Mouse (Mus musculus) kidney, postnatal 36 days (tissue): ENCODE data around the gene Abcf2.
"Not testable (repeated sequence)": the region's sequence is repeated elsewhere in the genome, so short reads cannot be mapped to it uniquely, and the experiment has no call there.

Source experiments
- DNase-seq, 2 experiments: peaks; one replicate each; pipeline ENCODE4 v3.0.0; 2021 to 2022; ENCODE audit warnings: mixed read lengths in 2 of 2

Abcf2 gene

GRCm38 (mm10) chr5:24586106-24586505 is 8.8 kb upstream of the Abcf2 start:
- no peak for DNase-seq

- DNase-seq = no peak
Measured at GRCm38 (mm10) chr5:24578109-24578963, 1.1 kb upstream of the Abcf2 start.

- DNase-seq = peak in 1 of 2 experiments; percentile 42
Measured at GRCm38 (mm10) chr5:24576801-24577182, 475 bp downstream of the Abcf2 start.

- no peak for DNase-seq
Measured at GRCm38 (mm10) chr5:24575948-24576347, 1.3 kb downstream of the Abcf2 start.

GRCm38 (mm10) chr5:24556709-24557108 is 20.6 kb downstream of the Abcf2 start, which contains the start of gene 4931409K22Rik:
Gene 4931409K22Rik, minus strand, starts transcription at chr5:24556809.
- DNase-seq = no peak

- DNase-seq = not testable (repeated sequence)
Measured at GRCm38 (mm10) chr5:24555335-24555734, 21.9 kb downstream of the Abcf2 start.

- no peak for DNase-seq
Measured at GRCm38 (mm10) chr5:24553621-24554244, 23.5 kb downstream of the Abcf2 start.

- no peak for DNase-seq
Measured at GRCm38 (mm10) chr5:24551317-24551688, 26.0 kb downstream of the Abcf2 start.

GRCm38 (mm10) chr5:24550598-24551316 is 26.5 kb downstream of the Abcf2 start:
- peak; percentile 26 to 55 for DNase-seq

GRCm38 (mm10) chr5:24542643-24543042 is 34.6 kb downstream of the Abcf2 start:
- no peak for DNase-seq

GRCm38 (mm10) chr5:24541144-24541569 is 36.1 kb downstream of the Abcf2 start:
- no peak for DNase-seq

GRCm38 (mm10) chr5:24540387-24541143 is 36.7 kb downstream of the Abcf2 start, which contains the start of gene Asb10:
Gene Asb10, minus strand, starts transcription at chr5:24540978.
- DNase-seq = peak; percentile 50 to 79

GRCm38 (mm10) chr5:24539571-24540296 is 37.5 kb downstream of the Abcf2 start:
- no peak for DNase-seq

- no peak for DNase-seq
Measured at GRCm38 (mm10) chr5:24537618-24538017, 39.6 kb downstream of the Abcf2 start.

GRCm38 (mm10) chr5:24536511-24536910 is 40.8 kb downstream of the Abcf2 start:
- no peak for DNase-seq

- no peak for DNase-seq
Measured at GRCm38 (mm10) chr5:24535731-24536130, 41.5 kb downstream of the Abcf2 start.

- DNase-seq = peak in 1 of 2 experiments; percentile 36
Measured at GRCm38 (mm10) chr5:24534292-24534691, 43.0 kb downstream of the Abcf2 start.

- DNase-seq = no peak
Measured at GRCm38 (mm10) chr5:24533391-24533790, 43.9 kb downstream of the Abcf2 start.

GRCm38 (mm10) chr5:24530042-24530689 is 47.1 kb downstream of the Abcf2 start:
- DNase-seq = peak; percentile 90 to 95

- no peak for DNase-seq
Measured at GRCm38 (mm10) chr5:24527780-24528179, 49.5 kb downstream of the Abcf2 start.

GRCm38 (mm10) chr5:24526889-24527230 is 50.4 kb downstream of the Abcf2 start, which contains the start of gene Gbx1:
Gene Gbx1, minus strand, starts transcription at chr5:24527202.
- DNase-seq = peak in 1 of 2 experiments; percentile 63
